Mouse (Mus musculus) embryonic facial prominence, embryonic 15.5 days (tissue): Measurements from ENCODE around the gene Arhgap10. TPM values are rescaled to one million over a fixed set of nuclear protein-coding genes. Genes with fewer than 3 reads are reported as not detected.

Source experiments
- ATAC-seq: fragments of 200-750 bp; cut with Nextera tagmentation; 2 replicates; pipeline ENCODE4 v1.8.0; 2017; ENCODE audit warnings: low read depth, moderate TSS enrichment; ENCODE audit not compliant: insufficient number of reproducible peaks, low FRiP score, low TSS enrichment
- H3K27ac ChIP-seq: fragments of 300-500 bp; sonication (generic); replicated peaks from 2 replicates; pipeline ENCODE4 v1.5.1; 2015; ENCODE audit warnings: mild to moderate bottlenecking, inconsistent platforms
- H3K27me3 ChIP-seq: fragments of 300-500 bp; sonication (generic); 2 replicates; pipeline ENCODE4 v1.6.1; 2015; ENCODE audit warnings: inconsistent platforms
- H3K36me3 ChIP-seq: fragments of 300-500 bp; sonication (generic); 2 replicates; pipeline ENCODE4 v1.6.1; 2015; ENCODE audit warnings: mild to moderate bottlenecking, inconsistent platforms
- H3K4me1 ChIP-seq: fragments of 300-500 bp; sonication (generic); 2 replicates; pipeline ENCODE4 v1.6.1; 2015; ENCODE audit warnings: inconsistent platforms
- H3K4me2 ChIP-seq: fragments of 300-500 bp; sonication (generic); replicated peaks from 2 replicates; pipeline ENCODE4 v1.6.1; 2015; ENCODE audit warnings: mild to moderate bottlenecking, inconsistent platforms
- H3K4me3 ChIP-seq: fragments of 300-500 bp; sonication (generic); replicated peaks from 2 replicates; pipeline ENCODE4 v1.5.1; 2015; ENCODE audit warnings: mild to moderate bottlenecking, inconsistent platforms
- H3K9ac ChIP-seq: fragments of 300-500 bp; sonication (generic); 2 replicates; pipeline ENCODE4 v1.6.1; 2015; ENCODE audit warnings: inconsistent platforms
- H3K9me3 ChIP-seq: fragments of 300-500 bp; sonication (generic); replicated peaks from 2 replicates; pipeline ENCODE4 v1.6.1; 2016; ENCODE audit warnings: inconsistent platforms
- WGBS: fragments of 180-500 bp; shearing (Covaris S2); methylation state at CpG from one replicate; pipeline ENCODE4 v1.1.7; 2015; 5-methylcytosine and 5-hydroxymethylcytosine counted together
- polyA plus RNA-seq: library from polyadenylated mRNA; unstranded; fragments of >200 nt; fragmentation: Nextera tagmentation; extraction: Ambion mirVana; gene quantifications from 2 replicates; pipeline ENCODE4 v1.2.1, GENCODE M21; 2015

Gene Arhgap10
- polyA plus RNA-seq, 1 experiment from 2014 or later = 30.1 TPM

- no peak overlapping the region for H3K4me2 ChIP-seq
- ATAC-seq = no peak
- H3K9ac ChIP-seq = no peak overlapping the region
- peaks cover 58% of the 10 kb centered on the region for H3K4me1 ChIP-seq
- no peaks in the 10 kb centered on the region for H3K27me3 ChIP-seq
- no peak overlapping the region for H3K27ac ChIP-seq
- no peaks in the 10 kb centered on the region for H3K9me3 ChIP-seq
- 70% methylated on average over 4 of the region's 4 CpGs for WGBS
- H3K36me3 ChIP-seq = no peaks in the 10 kb centered on the region
- H3K4me3 ChIP-seq = no peak overlapping the region
These were observed 34.1 kb downstream of the Arhgap10 start for GRCm38 (mm10) chr8:77483676-77484075.

DNA sequence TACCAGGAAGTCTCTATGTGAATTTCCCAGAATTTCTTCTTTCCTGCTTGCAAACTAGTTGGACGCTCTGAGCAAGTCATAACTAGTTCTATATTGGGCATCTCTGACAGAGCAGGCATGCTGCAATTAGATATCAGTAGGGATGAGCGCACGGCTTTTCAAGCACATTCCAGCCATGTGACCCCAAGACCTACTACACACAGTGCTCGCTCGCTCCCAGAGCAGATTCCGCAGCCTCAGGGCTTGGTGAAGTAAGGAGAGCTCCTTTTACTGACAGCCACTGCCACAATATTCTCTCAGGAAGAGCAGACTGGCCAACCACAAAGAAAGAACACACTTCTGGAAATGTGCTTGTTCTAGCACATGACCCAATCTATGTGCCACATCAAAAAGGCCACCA, 36.0 kb downstream of the Arhgap10 start:
- H3K27ac ChIP-seq = no peak overlapping the region
- peak; percentile 16; the same call in 1 of the 2 replicates for ATAC-seq
- no peak overlapping the region for H3K9ac ChIP-seq
- no peak overlapping the region for H3K4me2 ChIP-seq
- no peaks in the 10 kb centered on the region for H3K36me3 ChIP-seq
- H3K4me1 ChIP-seq = peaks cover 55% of the 10 kb centered on the region
- no peaks in the 10 kb centered on the region for H3K9me3 ChIP-seq
- H3K4me3 ChIP-seq = no peak overlapping the region
- no peaks in the 10 kb centered on the region for H3K27me3 ChIP-seq
- WGBS = 29% methylated on average over 6 of the region's 6 CpGs

DNA sequence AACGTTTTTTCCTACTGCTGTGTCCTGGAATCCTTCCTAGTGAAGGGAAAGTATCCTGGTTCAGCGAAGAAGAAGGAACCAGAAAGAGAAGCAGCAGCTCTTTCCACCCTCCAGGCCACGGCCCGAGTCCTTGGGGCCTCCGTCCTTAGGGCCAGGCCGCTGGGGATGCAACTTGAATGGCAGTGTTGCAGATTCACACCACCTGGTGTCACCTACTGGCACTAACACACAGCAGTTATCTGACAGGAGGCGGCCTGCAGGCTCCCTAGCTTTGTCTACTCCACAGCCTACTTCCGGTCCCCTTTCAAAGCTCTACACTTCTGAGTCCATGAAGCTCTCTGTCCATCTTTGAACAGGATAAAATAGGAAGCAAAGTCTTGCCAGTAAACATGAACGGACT, 37.8 kb downstream of the Arhgap10 start:
- Histone ChIP-seq H3K27me3 (no peaks in the 10 kb centered on the region), H3K4me2 (no peak overlapping the region), H3K4me1 (peaks cover 51% of the 10 kb centered on the region), H3K9me3 (no peaks in the 10 kb centered on the region), H3K27ac (no peak overlapping the region), H3K4me3 (no peak overlapping the region), H3K36me3 (no peaks in the 10 kb centered on the region), H3K9ac (no peak overlapping the region)
- 78% methylated on average over 9 of the region's 9 CpGs for WGBS
- no peak for ATAC-seq

DNA sequence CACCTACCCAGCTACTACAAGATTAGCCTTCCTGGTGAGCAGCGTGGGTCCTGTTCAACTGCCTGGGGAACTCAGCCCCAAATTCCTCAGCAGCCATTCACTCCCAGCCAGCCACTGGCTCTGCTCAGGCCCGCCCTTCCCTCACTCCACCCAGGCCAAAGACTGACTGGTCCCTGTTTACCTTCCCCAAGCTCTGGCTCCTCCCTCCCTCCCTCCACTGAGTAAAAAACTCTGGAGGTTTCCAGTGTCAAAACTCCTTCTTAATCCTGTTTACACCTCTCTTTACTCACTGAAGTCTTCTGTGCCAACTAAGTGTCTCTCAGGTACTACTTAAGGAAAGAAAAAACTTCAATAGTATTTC, 38.9 kb downstream of the Arhgap10 start:
- H3K36me3 ChIP-seq = no peaks in the 10 kb centered on the region
- no peak overlapping the region for H3K9ac ChIP-seq
- no peak overlapping the region for H3K4me3 ChIP-seq
- peak overlapping the region; percentile 7; the same call in 1 of the 2 replicates for H3K27ac ChIP-seq
- WGBS = 35% methylated on average over 2 of the region's 2 CpGs
- ATAC-seq = peak; percentile 63; the same call in 1 of the 2 replicates
- H3K27me3 ChIP-seq = no peaks in the 10 kb centered on the region
- H3K9me3 ChIP-seq = no peaks in the 10 kb centered on the region
- H3K4me2 ChIP-seq = no peak overlapping the region
- peaks cover 43% of the 10 kb centered on the region for H3K4me1 ChIP-seq

DNA sequence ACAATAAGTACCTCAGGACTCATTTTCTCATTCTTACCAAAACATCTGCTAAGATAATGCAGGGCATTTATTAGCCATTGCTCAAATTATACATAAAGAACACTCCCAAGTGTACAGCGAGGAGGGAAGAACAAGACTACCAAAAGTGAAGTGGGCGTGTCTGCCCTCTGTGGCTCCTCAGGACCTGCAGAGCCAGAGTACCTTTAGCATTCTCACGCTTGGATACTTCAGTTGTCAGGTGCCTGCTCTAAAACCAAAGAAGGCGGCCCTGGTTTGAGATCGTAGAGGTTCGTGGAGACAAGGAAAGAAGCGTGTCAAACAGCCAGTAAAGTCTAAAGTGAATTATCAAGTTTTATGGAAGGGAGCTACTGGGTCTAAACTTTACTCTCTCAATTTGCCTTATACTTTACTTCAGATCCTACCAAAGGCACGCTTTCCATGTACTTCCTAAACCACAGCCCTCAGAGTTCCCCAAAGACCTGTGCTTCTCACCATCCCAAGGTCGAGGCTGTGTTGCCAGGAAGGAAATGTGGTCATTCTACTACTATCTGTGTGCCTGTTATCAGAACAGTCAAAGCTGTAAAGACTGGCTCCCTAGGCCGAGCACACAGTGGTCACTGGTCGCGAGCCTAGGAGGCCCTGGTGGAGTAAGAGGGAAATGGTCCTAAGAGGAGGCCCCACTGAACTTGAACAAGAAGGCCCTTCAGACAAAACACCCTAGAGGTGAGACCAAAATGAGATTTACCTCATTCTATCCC, 39.4 kb downstream of the Arhgap10 start:
- no peak overlapping the region for H3K4me3 ChIP-seq
- no peak for ATAC-seq
- no peak overlapping the region for H3K4me2 ChIP-seq
- H3K4me1 ChIP-seq = peaks cover 43% of the 10 kb centered on the region
- WGBS = 81% methylated on average over 12 of the region's 12 CpGs
- peak overlapping the region; percentile 63 for H3K27ac ChIP-seq
- H3K9ac ChIP-seq = no peak overlapping the region
- H3K27me3 ChIP-seq = no peaks in the 10 kb centered on the region
- no peaks in the 10 kb centered on the region for H3K9me3 ChIP-seq
- H3K36me3 ChIP-seq = no peaks in the 10 kb centered on the region

DNA sequence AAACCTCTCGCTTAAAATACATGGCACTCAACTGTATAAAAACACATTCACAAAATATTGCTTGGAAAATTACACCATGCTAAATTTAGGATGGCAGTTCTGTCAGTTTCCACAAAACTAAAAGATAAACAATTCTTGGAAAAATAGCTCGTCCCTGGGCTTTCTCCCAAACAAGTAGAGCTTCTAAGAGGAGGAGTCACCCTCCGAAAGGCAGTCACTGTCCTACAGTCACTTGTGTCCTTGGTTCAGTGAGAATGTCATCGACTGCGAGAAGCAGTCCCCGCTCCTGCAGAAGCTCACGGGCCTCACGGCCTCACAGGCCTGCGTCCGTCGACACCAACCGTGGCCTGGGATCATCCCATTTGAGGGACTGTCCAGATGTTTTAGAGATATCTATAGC, 40.1 kb downstream of the Arhgap10 start:
- Histone ChIP-seq H3K27ac (no peak overlapping the region), H3K9me3 (no peaks in the 10 kb centered on the region), H3K4me1 (peaks cover 42% of the 10 kb centered on the region), H3K9ac (no peak overlapping the region), H3K4me3 (no peak overlapping the region), H3K36me3 (no peaks in the 10 kb centered on the region), H3K27me3 (no peaks in the 10 kb centered on the region), H3K4me2 (no peak overlapping the region)
- no peak for ATAC-seq
- WGBS = 77% methylated on average over 12 of the region's 12 CpGs

- Histone ChIP-seq H3K27me3 (no peaks in the 10 kb centered on the region), H3K4me1 (peaks cover 28% of the 10 kb centered on the region)
These were observed 43.1 kb downstream of the Arhgap10 start for GRCm38 (mm10) chr8:77474614-77475013.

DNA sequence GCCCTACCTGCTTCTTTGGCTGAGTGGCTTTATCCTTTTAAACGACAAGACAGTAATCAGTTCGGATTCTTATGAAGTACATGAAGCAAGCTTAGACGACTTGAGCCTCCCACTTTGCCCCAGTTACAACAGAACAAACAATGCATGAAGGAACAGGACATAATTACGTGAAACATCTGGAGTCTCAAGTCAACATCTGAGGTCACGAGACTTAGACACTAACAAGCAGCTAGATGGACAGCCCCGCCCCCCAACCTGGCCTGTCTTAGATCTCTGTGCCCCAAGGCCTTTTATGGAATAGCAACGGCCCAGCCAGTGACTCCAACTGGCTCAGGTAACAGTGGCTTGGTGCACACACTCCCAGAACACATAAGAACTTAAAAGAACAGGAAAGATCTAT, 44.0 kb downstream of the Arhgap10 start:
- no peak overlapping the region for H3K4me2 ChIP-seq
- no peak overlapping the region for H3K9ac ChIP-seq
- no peak overlapping the region for H3K4me3 ChIP-seq
- WGBS = 23% methylated on average over 7 of the region's 7 CpGs
- H3K4me1 ChIP-seq = peaks cover 20% of the 10 kb centered on the region
- no peak for ATAC-seq
- no peaks in the 10 kb centered on the region for H3K36me3 ChIP-seq
- H3K27me3 ChIP-seq = no peaks in the 10 kb centered on the region
- peak overlapping the region; percentile 71 for H3K27ac ChIP-seq
- no peaks in the 10 kb centered on the region for H3K9me3 ChIP-seq

More at GRCm38 (mm10) chr8:77474614-77475013, 43.1 kb downstream of the Arhgap10 start:
- no peak for ATAC-seq
- Histone ChIP-seq H3K36me3 (no peaks in the 10 kb centered on the region), H3K4me3 (no peak overlapping the region), H3K27ac (no peak overlapping the region), H3K4me2 (no peak overlapping the region), H3K9ac (no peak overlapping the region), H3K9me3 (no peaks in the 10 kb centered on the region)
- 95% methylated on average over 5 of the region's 5 CpGs for WGBS

DNA sequence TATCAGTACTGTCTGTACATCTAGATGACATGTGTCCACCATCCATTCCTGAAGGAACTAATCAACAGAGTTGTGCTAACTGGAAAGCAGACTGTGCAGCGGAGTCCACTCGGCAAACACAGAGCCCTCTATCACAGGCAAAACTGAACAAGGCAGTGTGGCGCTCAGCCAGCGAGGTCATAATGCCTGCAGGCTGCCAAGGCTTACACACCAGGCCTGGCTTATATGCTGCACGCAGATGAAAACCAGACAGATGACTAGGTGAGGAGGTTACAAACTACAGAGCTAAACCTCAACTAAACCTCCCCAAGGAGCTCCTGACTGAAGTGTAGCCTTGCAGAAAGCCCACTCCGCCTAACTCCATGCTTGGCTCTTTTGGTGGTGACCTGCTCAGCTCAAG, 44.4 kb downstream of the Arhgap10 start:
- no peak for ATAC-seq
- Histone ChIP-seq H3K27me3 (no peaks in the 10 kb centered on the region), H3K27ac (peak overlapping the region; percentile 71), H3K9ac (no peak overlapping the region), H3K4me3 (no peak overlapping the region), H3K4me1 (peaks cover 16% of the 10 kb centered on the region), H3K9me3 (no peaks in the 10 kb centered on the region), H3K4me2 (no peak overlapping the region), H3K36me3 (no peaks in the 10 kb centered on the region)
- WGBS = 32% methylated on average over 6 of the region's 6 CpGs

DNA sequence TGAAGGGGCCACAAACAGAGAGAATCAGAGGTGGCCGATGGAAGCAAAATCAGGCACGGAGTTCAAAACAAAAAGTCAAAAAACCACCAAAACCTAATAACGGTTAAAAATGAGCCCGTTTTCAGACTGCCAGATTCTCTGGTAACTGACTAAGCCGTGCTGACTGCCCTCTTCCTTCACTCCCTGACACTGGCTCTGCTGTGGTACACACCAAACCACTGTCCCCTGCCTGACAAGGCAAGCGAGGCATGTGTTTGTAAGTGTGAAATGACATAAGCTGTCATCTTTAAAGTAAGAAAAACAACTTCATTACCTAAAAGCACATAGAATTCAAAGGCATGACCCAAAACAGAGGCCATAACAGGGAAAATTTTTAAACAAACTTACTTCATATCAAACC, 56.4 kb downstream of the Arhgap10 start:
- no peak overlapping the region for H3K27ac ChIP-seq
- no peak overlapping the region for H3K4me3 ChIP-seq
- H3K36me3 ChIP-seq = no peaks in the 10 kb centered on the region
- H3K4me2 ChIP-seq = no peak overlapping the region
- H3K27me3 ChIP-seq = no peaks in the 10 kb centered on the region
- 74% methylated on average over 6 of the region's 6 CpGs for WGBS
- ATAC-seq = no peak
- no peaks in the 10 kb centered on the region for H3K4me1 ChIP-seq
- no peaks in the 10 kb centered on the region for H3K9me3 ChIP-seq
- no peak overlapping the region for H3K9ac ChIP-seq

DNA sequence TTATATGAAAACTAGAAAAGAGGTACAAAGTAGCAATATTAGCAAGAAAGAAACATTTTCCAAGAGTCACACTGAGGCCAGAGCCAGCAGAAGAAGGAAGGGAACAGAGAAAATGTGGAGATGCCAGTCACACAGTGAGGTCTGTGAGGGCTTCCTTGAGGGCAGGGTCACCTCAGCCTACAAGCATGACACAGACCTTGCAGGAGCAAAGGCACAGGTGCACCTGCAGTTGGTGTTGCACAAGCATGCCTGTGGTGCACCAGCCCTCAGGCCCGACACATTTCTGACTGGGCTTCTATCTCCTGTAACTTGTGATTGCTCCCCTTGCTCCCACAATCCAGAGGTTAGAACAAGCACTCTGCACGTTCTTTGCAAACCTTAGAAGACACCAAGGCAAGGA, 57.4 kb downstream of the Arhgap10 start:
- H3K4me2 ChIP-seq = no peak overlapping the region
- H3K9ac ChIP-seq = no peak overlapping the region
- no peak overlapping the region for H3K4me3 ChIP-seq
- no peaks in the 10 kb centered on the region for H3K9me3 ChIP-seq
- no peaks in the 10 kb centered on the region for H3K27me3 ChIP-seq
- H3K36me3 ChIP-seq = no peaks in the 10 kb centered on the region
- 77% methylated on average over 2 of the region's 2 CpGs for WGBS
- H3K4me1 ChIP-seq = no peaks in the 10 kb centered on the region
- no peak overlapping the region for H3K27ac ChIP-seq
- ATAC-seq = no peak

DNA sequence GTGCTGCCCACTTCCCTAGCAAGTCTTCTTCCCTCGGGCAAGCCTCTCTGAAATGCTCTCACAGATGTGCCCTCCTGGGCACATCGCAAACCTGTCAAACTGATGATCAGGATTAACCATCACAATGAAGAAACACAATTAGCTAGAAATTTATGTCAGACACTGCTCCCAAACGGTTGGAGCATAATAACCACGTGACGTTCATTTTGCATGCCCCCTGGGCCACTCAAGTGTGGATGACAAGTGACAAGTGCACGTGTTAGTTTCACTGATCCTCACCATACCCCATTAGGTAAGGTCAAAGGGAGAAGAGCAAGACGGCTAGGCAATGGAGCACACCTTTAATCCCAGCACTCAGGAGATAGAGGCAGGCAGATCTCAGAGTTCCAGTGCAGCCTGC, 58.1 kb downstream of the Arhgap10 start:
- H3K9me3 ChIP-seq = no peaks in the 10 kb centered on the region
- no peaks in the 10 kb centered on the region for H3K4me1 ChIP-seq
- no peak overlapping the region for H3K4me3 ChIP-seq
- no peaks in the 10 kb centered on the region for H3K36me3 ChIP-seq
- H3K4me2 ChIP-seq = no peak overlapping the region
- no peak for ATAC-seq
- H3K9ac ChIP-seq = no peak overlapping the region
- no peak overlapping the region for H3K27ac ChIP-seq
- WGBS = 50% methylated on average over 7 of the region's 7 CpGs
- no peaks in the 10 kb centered on the region for H3K27me3 ChIP-seq
